Mouse (Mus musculus) large intestine, adult 2 months (tissue): ENCODE measurements around the gene Muc2. TPM values are rescaled to one million over a fixed set of nuclear protein-coding genes. Genes with fewer than 3 reads are reported as not detected.

ENCODE experiments used
- DNase-seq: peaks from one replicate; pipeline ENCODE4 v3.0.0-alpha.2; 2012; ENCODE audit warnings: low read depth, low spot score
- WGBS: fragments of 180-500 bp; shearing (Covaris S2); methylation state at CpG from one replicate; pipeline ENCODE4 v1.1.7; 2018; 5-methylcytosine and 5-hydroxymethylcytosine counted together
- polyA plus RNA-seq: library from polyadenylated mRNA; depleted of rRNA; stranded (reverse); fragments of >200 nt; gene quantifications from 2 replicates; pipeline ENCODE4 v1.2.3, GENCODE M21; 2012; rRNA removed

Gene Muc2
- polyA plus RNA-seq, 1 experiment, result 2,442 TPM

- WGBS, result 46% methylated on average over 4 of the region's 4 CpGs
- DNase-seq, result peak; percentile 42
Observed at GRCm38 (mm10) chr7:141755831-141756230, 65.7 kb downstream of the Muc2 start.

- WGBS, result 53% methylated on average over 4 of the region's 4 CpGs
- DNase-seq, result no peak
Observed at GRCm38 (mm10) chr7:141758291-141758690, 68.2 kb downstream of the Muc2 start.

GRCm38 (mm10) chr7:141770521-141770920 lies 80.4 kb downstream of the Muc2 start:
- WGBS, result 38% methylated on average over 3 of the region's 3 CpGs
- no peak for DNase-seq

GRCm38 (mm10) chr7:141770988-141771387 lies 80.8 kb downstream of the Muc2 start:
- no peak for DNase-seq
- WGBS, result 30% methylated on average over 8 of the region's 8 CpGs

GRCm38 (mm10) chr7:141772058-141772557 lies 82.0 kb downstream of the Muc2 start:
- WGBS, result 55% methylated on average over 1 of the region's 1 CpGs
- no peak for DNase-seq

GRCm38 (mm10) chr7:141774855-141775254 lies 84.7 kb downstream of the Muc2 start:
- DNase-seq, result no peak
- WGBS, result 94% methylated on average over 2 of the region's 2 CpGs

- DNase-seq, result no peak
- WGBS, result 85% methylated on average over 5 of the region's 5 CpGs
Observed at GRCm38 (mm10) chr7:141776199-141776598, 86.1 kb downstream of the Muc2 start.

GRCm38 (mm10) chr7:141788677-141789452 lies 98.7 kb downstream of the Muc2 start, which contains the start of gene Muc5ac:
Gene Muc5ac, plus strand, starts transcription at chr7:141788972.
- WGBS, result 63% methylated on average over 6 of the region's 6 CpGs
- no peak for DNase-seq

- no peak for DNase-seq
- WGBS, result 94% methylated on average over 1 of the region's 1 CpGs
Observed at GRCm38 (mm10) chr7:141794251-141794650, 104.1 kb downstream of the Muc2 start.

- WGBS, result 83% methylated on average over 7 of the region's 7 CpGs
Observed at GRCm38 (mm10) chr7:141803206-141803605, 113.1 kb downstream of the Muc2 start.

More at GRCm38 (mm10) chr7:141803206-141803605, 113.1 kb downstream of the Muc2 start:
- no peak for DNase-seq

Other genes with a start within 250 kb of the Muc2 start
- 13.0 and 17.0 TPM in 2 replicates for gene Pidd1, start 246.3 kb upstream of the Muc2 start, polyA plus RNA-seq
- gene Rplp2, start 243.0 kb upstream of the Muc2 start, polyA plus RNA-seq, result 642 and 693 TPM in 2 replicates
- 185 and 198 TPM in 2 replicates for gene Pnpla2, start 235.1 kb upstream of the Muc2 start, polyA plus RNA-seq
- 38.6 and 41.4 TPM in 2 replicates for gene Cracr2b, start 229.2 kb upstream of the Muc2 start, polyA plus RNA-seq
- 255 and 294 TPM in 2 replicates for gene Cd151, start 222.9 kb upstream of the Muc2 start, polyA plus RNA-seq
- gene Polr2l, start 215.2 kb upstream of the Muc2 start, polyA plus RNA-seq, result 40.0 and 43.9 TPM in 2 replicates
- 19.5 and 21.6 TPM in 2 replicates for gene Tspan4, start 215.1 kb upstream of the Muc2 start, polyA plus RNA-seq
- gene Chid1, start 150.5 kb upstream of the Muc2 start, polyA plus RNA-seq, result 31.5 and 37.0 TPM in 2 replicates
- gene Ap2a2, start 128.2 kb upstream of the Muc2 start, polyA plus RNA-seq, result 66.6 and 81.1 TPM in 2 replicates
- gene Muc6, start 35.0 kb upstream of the Muc2 start, polyA plus RNA-seq, result 0.05 and 0.12 TPM in 2 replicates
- 0.03 and 0.15 TPM in 2 replicates for gene Muc5ac, start 98.6 kb downstream of the Muc2 start, polyA plus RNA-seq
- 0.01 TPM in 1 of 2 replicates, not detected in the other for gene Muc5b, start 148.7 kb downstream of the Muc2 start, polyA plus RNA-seq
- gene Tollip, start 228.2 kb downstream of the Muc2 start, polyA plus RNA-seq, result 53.0 and 95.0 TPM in 2 replicates